In the genomic region with DNA sequence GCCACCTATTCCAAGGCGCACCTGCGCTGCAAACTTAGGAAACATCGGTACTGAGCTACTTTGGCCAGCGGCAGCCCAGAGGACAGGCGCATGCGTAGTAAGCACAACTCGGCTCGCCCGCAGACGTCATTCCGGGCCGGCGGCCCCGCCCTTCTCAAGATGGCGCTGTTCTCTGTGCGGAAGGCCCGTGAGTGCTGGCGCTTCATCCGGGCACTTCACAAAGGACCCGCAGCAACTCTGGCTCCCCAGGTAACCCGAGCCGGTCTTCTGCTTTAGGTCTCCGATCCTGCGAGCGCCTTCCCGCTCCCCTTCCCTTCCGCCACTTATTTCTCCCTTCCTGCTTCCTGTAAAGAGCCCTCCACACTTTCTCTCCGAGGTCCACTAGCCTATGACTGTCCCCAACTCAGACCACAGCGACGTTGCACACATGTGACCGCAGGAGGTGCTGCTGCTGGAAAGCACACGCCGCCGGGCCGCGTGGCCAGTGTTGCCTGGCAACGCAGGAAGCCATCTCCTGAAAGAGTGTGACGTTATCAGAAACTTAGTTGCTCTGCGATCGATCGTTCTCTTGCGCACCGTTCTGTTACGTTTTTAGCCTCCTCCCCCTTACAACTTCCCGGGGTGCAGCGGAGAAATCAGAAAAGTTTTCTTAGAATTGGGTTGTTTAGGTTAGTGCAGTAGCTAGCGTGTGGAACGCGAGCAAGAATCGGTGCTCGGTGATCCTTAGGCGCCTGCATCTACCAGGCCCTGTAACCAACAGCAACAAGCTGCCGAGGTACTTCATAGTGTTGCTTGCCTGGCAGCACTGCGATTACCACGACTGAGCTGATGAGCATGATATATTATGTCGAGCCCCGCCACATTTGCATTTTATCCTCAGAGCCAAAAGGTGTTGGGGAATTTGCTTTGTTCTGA, we compare ENCODE assay signal across 7 mouse cellular contexts. TPM values are rescaled to one million over a fixed set of nuclear protein-coding genes. Genes with fewer than 3 reads are reported as not detected.
DNase-seq lines count a peak whose midpoint lies in the region; ATAC-seq lines count a peak whose summit lies in the region.

Wars2 (plus strand) TSS at position 129 of the 915 bp plus-strand sequence.

- H3K27ac ChIP-seq in intestine, embryonic 15.5 days: peak within 1 kb of the TSS; percentile 92
- peak within 1 kb of the TSS; percentile 95 for H3K27ac ChIP-seq in midbrain, embryonic 10.5 days (replicated peaks)

- H3K9ac ChIP-seq in intestine, embryonic 15.5 days: peak within 1 kb of the TSS; percentile 57

- under 1% methylated on average over 57 of the region's 57 CpGs for WGBS in intestine, embryonic 15.5 days
- WGBS in midbrain, embryonic 10.5 days: under 1% methylated on average over 57 of the region's 57 CpGs

- no peaks in the 10 kb centered on the region for H3K27me3 ChIP-seq in intestine, embryonic 15.5 days (replicated peaks)
- no peaks in the 10 kb centered on the region for H3K27me3 ChIP-seq in midbrain, embryonic 10.5 days (ENCODE audit: low read depth, poor library complexity, severe bottlenecking)

- H3K4me1 ChIP-seq in intestine, embryonic 15.5 days (replicated peaks): 0 out of 2 replicates have a peak, but pooled peaks cover 2% of the 10 kb centered on the region
- peaks cover 12% of the 10 kb centered on the region for H3K4me1 ChIP-seq in midbrain, embryonic 10.5 days

- ATAC-seq in intestine, embryonic 15.5 days: peak; percentile 100

- DNase-seq in adrenal gland, adult 2 months: peak; percentile 94
- DNase-seq in embryo, embryonic 11.5 days (ENCODE audit: low read depth, low spot score): peak; percentile 89
- DNase-seq in gastrocnemius, postnatal 36 days: peak; percentile 91 to 94
- peak; percentile 97 for DNase-seq in left cerebral cortex, postnatal 25 days (ENCODE audit: low spot score in 2 of 2)
- peak; percentile 92 for DNase-seq in midbrain, embryonic 10.5 days (ENCODE audit: low spot score)
- peak; percentile 90 for DNase-seq in right cerebral cortex, postnatal 4 days

- peak within 1 kb of the TSS; percentile 72 for H3K4me2 ChIP-seq in intestine, embryonic 15.5 days (replicated peaks)

- intact Hi-C loops in gastrocnemius, postnatal 36 days (cut with DNase I): no loop called here
- intact Hi-C loops in left cerebral cortex, postnatal 25 days (cut with DNase I): loop anchor here (5.0 kb wide), 1 partner anchor 111 kb away; no protein-coding TSS in a partner anchor

- H3K4me3 ChIP-seq in intestine, embryonic 15.5 days (replicated peaks): peak within 1 kb of the TSS; percentile 48
- H3K4me3 ChIP-seq in midbrain, embryonic 10.5 days: peak within 1 kb of the TSS; percentile 68

- no peaks in the 10 kb centered on the region for H3K9me3 ChIP-seq in intestine, embryonic 15.5 days
- no peaks in the 10 kb centered on the region for H3K9me3 ChIP-seq in midbrain, embryonic 10.5 days (replicated peaks)

- no peaks in the 10 kb centered on the region for H3K36me3 ChIP-seq in intestine, embryonic 15.5 days
- no peaks in the 10 kb centered on the region for H3K36me3 ChIP-seq in midbrain, embryonic 10.5 days

RNA-seq across cellular contexts. Expression of gene Wars2, which starts in this region (rescaled TPM):
- 10 to 100 TPM; 11.7 to 15.3 TPM for total RNA-seq in adrenal gland, adult 2 months (2021)
- polyA plus RNA-seq in adrenal gland, adult 2 months (2012; rRNA removed): 1.4 and 2.7 TPM in 2 replicates
- total RNA-seq in gastrocnemius, postnatal 36 days (2021): 1 to 10 TPM; 5.5 to 5.8 TPM
- polyA plus RNA-seq in intestine, embryonic 15.5 days (2015; fragmentation: Nextera tagmentation; extraction: Ambion mirVana): 8.5 and 9.4 TPM in 2 replicates
- total RNA-seq in left cerebral cortex, postnatal 25 days (2021): 1 to 10 TPM; 5.1 to 6.9 TPM
- polyA plus RNA-seq in midbrain, embryonic 10.5 days (2016; fragmentation: Nextera tagmentation; extraction: Ambion mirVana): 7.8 and 8.7 TPM in 2 replicates

Comparison
In these comparisons a context has a peak if more than half of its experiments do, and no peak if none do; other contexts are left out.
1. Peak in every context shown above with its lines: DNase-seq, ATAC-seq, H3K4me3 ChIP-seq and H3K27ac ChIP-seq.